Mouse (Mus musculus) myocyte (in vitro differentiated cells): Measurements from ENCODE around the gene Pced1a. TPM values are rescaled to one million over a fixed set of nuclear protein-coding genes. Genes with fewer than 3 reads are reported as not detected.
A peak's percentile ranks its signal among the peaks of the same experiment; 100 is the strongest.

Experiments
- H3K27me3 ChIP-seq: one replicate; pipeline ENCODE4 v1.6.1; 2011; ENCODE audit not compliant: control insufficient read depth, insufficient read depth, insufficient read length
- H3K36me3 ChIP-seq: one replicate; pipeline ENCODE4 v1.6.1; 2011; ENCODE audit not compliant: control insufficient read depth, insufficient read depth
- H3K4me2 ChIP-seq: one replicate; pipeline ENCODE4 v1.6.1; 2011; ENCODE audit warnings: low read depth, control low read depth
- H3K4me3 ChIP-seq: one replicate; pipeline ENCODE4 v1.5.1; 2011; ENCODE audit warnings: mild to moderate bottlenecking, control low read depth, moderate library complexity
- H3K79me2 ChIP-seq: one replicate; pipeline ENCODE4 v1.6.1; 2011; ENCODE audit not compliant: control insufficient read depth, insufficient read depth
- H3ac ChIP-seq: one replicate; pipeline ENCODE4 v1.6.1; 2011; ENCODE audit not compliant: control insufficient read depth, insufficient read length
- CEBPB ChIP-seq: IDR thresholded peaks from 2 replicates; pipeline ENCODE4 v1.6.1; 2011; ENCODE audit warnings: mild to moderate bottlenecking, moderate library complexity; ENCODE audit not compliant: poor library complexity, insufficient read depth, severe bottlenecking
- E2F4 ChIP-seq: IDR thresholded peaks from one replicate; pipeline ENCODE4 v1.6.1; 2011; ENCODE audit warnings: mild to moderate bottlenecking, control low read depth, moderate library complexity; ENCODE audit not compliant: insufficient read depth
- MAX ChIP-seq: IDR thresholded peaks from one replicate; pipeline ENCODE4 v1.6.1; 2011; ENCODE audit warnings: low read depth, mild to moderate bottlenecking, control low read depth
- MYOD1 ChIP-seq, 3 experiments: IDR thresholded peaks; one replicate each; pipeline ENCODE4 v1.6.1; 2011; ENCODE audit warnings: control low read depth in 2 of 3, low read depth in 2 of 3, mild to moderate bottlenecking in 2 of 3, moderate library complexity in 1 of 3; ENCODE audit not compliant: insufficient read length in 2 of 3, control insufficient read depth in 1 of 3
- MYOG ChIP-seq, 3 experiments: IDR thresholded peaks; one replicate each; pipeline ENCODE4 v1.6.1; 2011; ENCODE audit warnings: control low read depth in 2 of 3, low read depth in 2 of 3, mild to moderate bottlenecking in 2 of 3; ENCODE audit not compliant: insufficient read length in 2 of 3, control insufficient read depth in 1 of 3, insufficient read depth in 1 of 3
- POLR2A ChIP-seq: IDR thresholded peaks from one replicate; pipeline ENCODE4 v1.6.1; 2011; ENCODE audit warnings: low read depth, mild to moderate bottlenecking, control low read depth, moderate library complexity; ENCODE audit not compliant: insufficient read length
- POLR2AphosphoS2 ChIP-seq: IDR thresholded peaks from one replicate; pipeline ENCODE4 v1.6.1; 2011; ENCODE audit warnings: low read depth, control low read depth; ENCODE audit not compliant: insufficient read length
- REST ChIP-seq: IDR thresholded peaks from one replicate; pipeline ENCODE4 v1.6.1; 2011; ENCODE audit warnings: mild to moderate bottlenecking, control low read depth, moderate library complexity; ENCODE audit not compliant: insufficient read depth, insufficient read length
- SRF ChIP-seq: IDR thresholded peaks from one replicate; pipeline ENCODE4 v1.6.1; 2011; ENCODE audit warnings: low read depth; ENCODE audit not compliant: control insufficient read depth, insufficient read length
- TCF12 ChIP-seq: IDR thresholded peaks from one replicate; pipeline ENCODE4 v1.6.1; 2011; ENCODE audit warnings: mild to moderate bottlenecking, control low read depth; ENCODE audit not compliant: poor library complexity, insufficient read depth, severe bottlenecking
- TCF3 ChIP-seq: IDR thresholded peaks from one replicate; pipeline ENCODE4 v1.6.1; 2011; ENCODE audit warnings: low read depth, control low read depth; ENCODE audit not compliant: insufficient read length
- USF1 ChIP-seq: IDR thresholded peaks from one replicate; pipeline ENCODE4 v1.6.1; 2011; ENCODE audit warnings: low read depth, mild to moderate bottlenecking, control low read depth, moderate library complexity
- polyA plus RNA-seq: library from polyadenylated mRNA; unstranded; fragments of >200 nt; fragmentation: generic; extraction: Trizol; gene quantifications from one replicate; pipeline ENCODE4 v1.2.1, GENCODE M21; 2012; ENCODE audit warnings: missing spikeins

Gene Pced1a
- polyA plus RNA-seq, 1 experiment: 10.9 TPM

DNA sequence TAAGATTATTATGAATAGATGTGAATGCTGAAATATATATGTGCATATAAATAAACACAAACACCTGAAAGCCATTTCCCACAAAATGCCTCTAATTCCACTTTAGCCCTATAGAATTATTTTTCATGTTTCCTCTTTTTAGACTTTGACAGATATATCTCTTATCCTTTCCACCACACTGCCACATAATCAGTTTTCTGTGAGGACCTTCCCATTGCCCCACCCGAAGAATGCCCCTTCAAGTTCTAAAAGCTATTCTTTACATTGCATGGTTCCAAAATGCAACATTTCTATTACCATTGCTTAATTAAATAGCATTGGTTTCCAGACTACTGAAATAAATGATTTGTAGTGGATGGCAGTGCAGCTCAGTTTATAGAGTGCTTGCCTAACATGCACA lies 41.9 kb upstream of the Pced1a start:
- H3K27me3 ChIP-seq: no peaks in the 10 kb centered on the region
- peaks cover 95% of the 10 kb centered on the region for H3K79me2 ChIP-seq
- no peaks in the 10 kb centered on the region for H3K36me3 ChIP-seq
- H3K4me3 ChIP-seq: no peak overlapping the region
- TF ChIP-seq MYOG (IDR thresholded peaks at IDR 0.05; ENCODE audit: control insufficient read depth in 1 of 3, insufficient read depth in 1 of 3, insufficient read length in 2 of 3, low read depth in 2 of 3) (no peak), REST (no peak), SRF (no peak), E2F4 (no peak), MAX (no peak), TCF12 (no peak), CEBPB (no peak), POLR2A (no peak), USF1 (no peak), MYOD1 (IDR thresholded peaks at IDR 0.05; ENCODE audit: control insufficient read depth in 1 of 3, insufficient read length in 2 of 3, low read depth in 2 of 3) (no peak), POLR2AphosphoS2 (no peak), TCF3 (no peak)
- no peak overlapping the region for H3ac ChIP-seq
- H3K4me2 ChIP-seq: no peak overlapping the region

DNA sequence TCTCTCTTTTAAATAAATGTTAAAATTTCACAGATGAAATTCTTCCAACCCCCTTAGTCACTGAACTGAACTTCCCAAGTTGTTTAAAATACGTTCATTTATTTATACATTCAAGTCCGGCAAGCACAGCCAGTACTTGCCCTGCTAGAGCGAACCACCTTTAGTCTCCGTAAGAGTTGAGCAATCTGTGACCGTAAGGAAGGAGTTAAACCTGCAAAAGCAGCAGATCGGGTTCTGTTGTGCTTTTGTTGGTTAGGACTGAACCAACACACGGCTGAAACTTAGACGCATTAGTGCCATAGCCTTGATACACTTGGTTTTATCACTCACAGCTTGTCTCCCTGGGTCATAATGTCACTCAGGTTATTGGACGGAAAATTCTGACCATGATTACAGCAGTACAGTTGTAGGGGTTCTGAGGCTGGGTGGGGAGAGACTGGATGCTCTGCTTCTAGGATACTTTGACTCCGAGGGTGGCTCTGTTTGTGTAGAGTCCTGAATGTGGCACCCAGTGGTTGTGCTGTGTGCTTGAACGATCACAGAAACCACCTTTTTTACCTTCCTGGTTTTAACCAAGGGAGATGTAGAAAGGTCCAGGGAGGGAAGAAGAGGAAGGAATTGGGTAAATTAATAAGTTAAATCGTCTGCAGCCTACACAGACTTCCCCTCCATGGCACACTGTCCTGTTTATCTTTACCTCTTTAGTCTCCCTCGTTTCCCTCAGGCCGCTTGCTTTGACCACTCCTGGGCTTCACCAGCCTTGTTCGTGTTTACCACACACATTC lies 37.0 kb upstream of the Pced1a start:
- peaks cover 96% of the 10 kb centered on the region for H3K79me2 ChIP-seq
- H3K36me3 ChIP-seq: no peaks in the 10 kb centered on the region
- H3ac ChIP-seq: no peak overlapping the region
- H3K4me2 ChIP-seq: no peak overlapping the region
- no peak overlapping the region for H3K4me3 ChIP-seq
- H3K27me3 ChIP-seq: no peaks in the 10 kb centered on the region
- TF ChIP-seq TCF12 (no peak), POLR2A (no peak), POLR2AphosphoS2 (no peak), MYOD1 (IDR thresholded peaks at IDR 0.05; ENCODE audit: control insufficient read depth in 1 of 3, insufficient read length in 2 of 3, low read depth in 2 of 3) (no peak), MYOG (IDR thresholded peaks at IDR 0.05; ENCODE audit: control insufficient read depth in 1 of 3, insufficient read depth in 1 of 3, insufficient read length in 2 of 3, low read depth in 2 of 3) (no peak), E2F4 (no peak), USF1 (no peak), TCF3 (no peak), SRF (no peak), CEBPB (no peak), REST (no peak), MAX (no peak)

DNA sequence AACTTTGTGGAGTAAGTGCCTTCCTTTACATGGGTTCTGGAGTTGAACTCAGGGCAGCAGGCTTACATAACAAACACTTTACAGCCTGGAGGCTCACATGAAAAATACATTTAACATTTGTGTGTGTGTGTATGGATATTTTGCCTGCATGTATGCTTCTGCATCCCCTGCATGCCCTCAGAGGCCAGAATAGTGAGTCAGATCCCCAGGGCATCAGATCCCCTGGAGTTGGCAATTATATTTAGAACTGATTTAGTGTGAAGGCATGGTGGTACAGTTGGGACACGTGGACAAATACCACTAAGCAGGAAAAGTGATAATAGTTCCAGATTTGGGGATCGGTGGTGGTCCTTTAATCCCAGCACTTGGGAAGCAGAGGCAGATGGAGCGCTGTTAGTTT lies 35.1 kb upstream of the Pced1a start:
- Histone ChIP-seq H3K79me2 (peaks cover 96% of the 10 kb centered on the region), H3ac (no peak overlapping the region), H3K4me2 (peak overlapping the region; percentile 19), H3K27me3 (no peaks in the 10 kb centered on the region), H3K4me3 (no peak overlapping the region), H3K36me3 (no peaks in the 10 kb centered on the region)
- no peak for TF ChIP-seq TCF3
- no peak for TF ChIP-seq E2F4
- no peak for TF ChIP-seq REST
- no peak for TF ChIP-seq MAX
- no peak for TF ChIP-seq POLR2A
- no peak for TF ChIP-seq MYOG (IDR thresholded peaks at IDR 0.05; ENCODE audit: control insufficient read depth in 1 of 3, insufficient read depth in 1 of 3, insufficient read length in 2 of 3, low read depth in 2 of 3)
- TF ChIP-seq SRF: no peak
- TF ChIP-seq MYOD1 (IDR thresholded peaks at IDR 0.05; ENCODE audit: control insufficient read depth in 1 of 3, insufficient read length in 2 of 3, low read depth in 2 of 3): no peak
- no peak for TF ChIP-seq USF1

GRCm38 (mm10) chr2:130457871-130458270 lies 33.4 kb upstream of the Pced1a start:
- Histone ChIP-seq H3K27me3 (no peaks in the 10 kb centered on the region), H3K4me2 (no peak overlapping the region), H3ac (no peak overlapping the region), H3K36me3 (no peaks in the 10 kb centered on the region), H3K4me3 (no peak overlapping the region), H3K79me2 (peaks cover 98% of the 10 kb centered on the region)
- TF ChIP-seq POLR2A (no peak), MYOD1 (IDR thresholded peaks at IDR 0.05; ENCODE audit: control insufficient read depth in 1 of 3, insufficient read length in 2 of 3, low read depth in 2 of 3) (no peak), CEBPB (no peak), SRF (no peak), USF1 (no peak), REST (no peak), TCF3 (no peak), MYOG (IDR thresholded peaks at IDR 0.05; ENCODE audit: control insufficient read depth in 1 of 3, insufficient read depth in 1 of 3, insufficient read length in 2 of 3, low read depth in 2 of 3) (no peak), TCF12 (no peak), E2F4 (no peak), MAX (no peak), POLR2AphosphoS2 (no peak)
